Mouse (Mus musculus): ENCODE measurements around the gene Ccdc40. TPM values are rescaled to one million over a fixed set of nuclear protein-coding genes. Genes with fewer than 3 reads are reported as not detected.
"Not testable (repeated sequence)": the region's sequence is repeated elsewhere in the genome, so short reads cannot be mapped to it uniquely, and the experiment has no call there.

Ccdc40 gene
- polyA plus RNA-seq, 1 experiment from 2014 or later, result 1.9 TPM

DNA sequence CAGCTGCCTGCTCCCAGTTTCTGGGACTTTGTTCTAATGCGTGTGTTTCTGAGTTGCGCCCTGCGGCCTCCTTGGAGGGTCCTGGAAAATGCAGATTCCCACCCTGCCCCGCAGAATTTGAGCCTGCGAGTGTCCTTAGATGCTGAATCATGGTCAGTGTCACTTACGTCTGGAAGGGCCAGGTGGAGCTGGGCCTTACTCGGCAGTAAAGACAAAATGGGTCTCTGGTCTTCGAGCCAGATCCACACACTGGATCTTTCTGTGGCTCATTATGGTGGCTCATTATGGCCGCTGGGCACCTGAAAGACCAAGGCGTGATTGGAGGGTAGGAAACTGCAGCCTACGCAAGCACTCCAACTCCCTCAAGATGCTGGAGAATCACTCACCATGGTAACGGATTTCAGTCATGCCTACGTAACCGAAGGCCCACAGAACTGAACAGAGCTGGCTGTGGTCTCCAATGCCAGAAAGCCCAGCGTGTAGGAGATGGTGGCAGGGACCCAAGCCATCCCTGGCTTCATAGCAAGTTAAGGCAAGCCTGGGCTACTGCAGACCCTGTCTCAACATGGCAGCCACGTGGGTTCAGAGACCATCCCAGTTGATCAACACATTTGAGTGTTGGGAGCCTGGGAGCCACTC is 40.3 kb downstream of the Ccdc40 start:
- H3K27me3 ChIP-seq, result no peaks in the 10 kb centered on the region
- H3K4me2 ChIP-seq, result peak overlapping the region; percentile 84
- H3K4me1 ChIP-seq, result peaks cover 23% of the 10 kb centered on the region
- H3K4me3 ChIP-seq, result peak overlapping the region; percentile 75
- H3K27ac ChIP-seq, result no peak overlapping the region
- peaks cover 20% of the 10 kb centered on the region for H3K36me3 ChIP-seq
- 76% methylated on average over 16 of the region's 16 CpGs for WGBS
- H3K9me3 ChIP-seq, result no peaks in the 10 kb centered on the region
- no peak for ATAC-seq (ENCODE audit: insufficient number of reproducible peaks, low FRiP score, low TSS enrichment, low read depth)
- H3K9ac ChIP-seq, result peak overlapping the region; percentile 60; the same call in 1 of the 2 replicates

DNA sequence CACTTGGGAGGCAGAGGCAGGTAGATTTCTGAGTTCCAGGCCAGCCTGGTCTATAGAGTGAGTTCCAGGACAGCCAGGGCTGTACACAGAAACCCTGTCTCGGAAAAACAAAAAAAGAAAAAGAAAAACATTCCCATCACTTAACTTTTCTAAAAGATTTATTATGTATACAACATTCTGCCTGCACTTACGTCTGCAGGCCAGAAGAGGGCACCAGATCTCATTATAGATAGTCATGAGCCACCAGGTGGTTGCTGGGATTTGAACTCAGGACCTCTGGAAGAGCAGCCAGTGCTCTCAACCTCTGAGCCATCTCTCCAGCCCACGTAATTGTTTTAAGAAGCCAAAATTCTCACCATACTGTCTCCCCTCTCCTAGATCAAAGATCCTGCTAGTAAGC is 44.1 kb downstream of the Ccdc40 start:
- not testable (repeated sequence) for H3K9me3 ChIP-seq; H3K4me2 ChIP-seq; H3K27ac ChIP-seq; H3K27me3 ChIP-seq; ATAC-seq (ENCODE audit: insufficient number of reproducible peaks, low FRiP score, low TSS enrichment, low read depth); H3K9ac ChIP-seq; H3K4me3 ChIP-seq
- H3K36me3 ChIP-seq, result peaks cover 47% of the 10 kb centered on the region
- WGBS, result 79% methylated on average over 3 of the region's 3 CpGs
- peaks cover 19% of the 10 kb centered on the region for H3K4me1 ChIP-seq

DNA sequence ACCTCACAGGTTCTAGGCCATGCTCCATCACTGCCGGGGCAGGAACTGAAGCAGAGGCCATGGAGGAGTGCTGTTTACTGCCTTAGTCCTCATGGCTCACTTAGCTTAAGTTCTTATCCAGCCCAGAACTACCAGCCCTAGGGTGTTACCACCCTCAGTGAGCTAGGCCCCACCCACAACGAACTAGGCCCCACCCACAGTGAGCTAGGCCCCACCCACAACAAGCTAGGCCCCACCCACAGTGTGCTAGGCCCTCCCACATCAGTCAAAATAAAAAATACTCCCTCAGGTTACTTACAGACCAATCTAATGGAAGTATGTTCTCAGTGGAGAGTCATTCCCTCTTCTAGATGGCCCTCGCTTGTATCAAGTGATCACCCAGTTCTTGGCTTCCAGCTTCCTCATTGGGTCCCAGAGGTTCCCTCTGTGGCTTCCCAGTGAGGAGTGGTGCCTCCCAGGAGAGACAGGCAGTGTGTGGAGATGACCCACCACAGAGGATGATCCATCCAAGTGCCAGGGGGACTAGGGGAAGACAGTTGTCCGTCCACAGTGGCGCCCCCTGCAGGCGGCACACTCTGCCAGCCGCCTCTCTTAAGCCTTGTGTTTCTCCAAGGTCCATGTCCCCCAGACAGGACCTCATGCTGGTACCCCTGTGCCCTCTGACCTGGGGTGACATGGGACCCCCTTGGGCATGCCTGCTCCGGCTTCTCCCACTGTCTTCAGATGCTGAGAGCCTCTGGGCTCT is 45.0 kb downstream of the Ccdc40 start:
- WGBS, result 84% methylated on average over 8 of the region's 8 CpGs
- Histone ChIP-seq H3K27me3 (no peaks in the 10 kb centered on the region), H3K9me3 (no peaks in the 10 kb centered on the region), H3K4me3 (no peak overlapping the region), H3K36me3 (peaks cover 53% of the 10 kb centered on the region), H3K9ac (no peak overlapping the region), H3K27ac (no peak overlapping the region), H3K4me1 (peaks cover 12% of the 10 kb centered on the region), H3K4me2 (no peak overlapping the region)
- ATAC-seq (ENCODE audit: insufficient number of reproducible peaks, low FRiP score, low TSS enrichment, low read depth), result no peak

DNA sequence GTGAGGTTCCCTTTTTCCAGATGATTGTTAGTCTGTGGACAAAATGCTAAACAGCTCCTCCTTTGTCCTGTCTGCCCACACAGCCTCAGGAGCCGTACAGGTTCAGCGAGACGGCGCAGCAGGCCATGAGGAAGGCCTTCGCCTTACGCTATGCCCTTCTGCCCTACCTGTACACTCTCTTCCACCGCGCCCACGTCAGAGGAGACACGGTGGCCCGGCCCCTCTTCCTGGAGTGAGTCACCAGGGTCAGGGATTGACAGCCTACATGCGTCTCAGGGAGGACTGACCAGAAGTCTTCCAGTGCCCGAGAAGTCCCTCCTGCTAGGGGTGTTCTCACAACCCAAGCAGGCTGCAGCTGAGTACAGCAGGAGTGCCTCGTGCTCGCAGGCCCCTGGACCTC is 52.7 kb downstream of the Ccdc40 start:
- Histone ChIP-seq H3K4me3 (no peak overlapping the region), H3K9ac (no peak overlapping the region), H3K27ac (no peak overlapping the region), H3K9me3 (no peaks in the 10 kb centered on the region), H3K36me3 (peaks cover 82% of the 10 kb centered on the region), H3K27me3 (no peaks in the 10 kb centered on the region), H3K4me2 (no peak overlapping the region), H3K4me1 (peaks cover 3% of the 10 kb centered on the region; the same call in 1 of the 2 replicates)
- ATAC-seq (ENCODE audit: insufficient number of reproducible peaks, low FRiP score, low TSS enrichment, low read depth), result no peak
- WGBS, result 90% methylated on average over 15 of the region's 15 CpGs

DNA sequence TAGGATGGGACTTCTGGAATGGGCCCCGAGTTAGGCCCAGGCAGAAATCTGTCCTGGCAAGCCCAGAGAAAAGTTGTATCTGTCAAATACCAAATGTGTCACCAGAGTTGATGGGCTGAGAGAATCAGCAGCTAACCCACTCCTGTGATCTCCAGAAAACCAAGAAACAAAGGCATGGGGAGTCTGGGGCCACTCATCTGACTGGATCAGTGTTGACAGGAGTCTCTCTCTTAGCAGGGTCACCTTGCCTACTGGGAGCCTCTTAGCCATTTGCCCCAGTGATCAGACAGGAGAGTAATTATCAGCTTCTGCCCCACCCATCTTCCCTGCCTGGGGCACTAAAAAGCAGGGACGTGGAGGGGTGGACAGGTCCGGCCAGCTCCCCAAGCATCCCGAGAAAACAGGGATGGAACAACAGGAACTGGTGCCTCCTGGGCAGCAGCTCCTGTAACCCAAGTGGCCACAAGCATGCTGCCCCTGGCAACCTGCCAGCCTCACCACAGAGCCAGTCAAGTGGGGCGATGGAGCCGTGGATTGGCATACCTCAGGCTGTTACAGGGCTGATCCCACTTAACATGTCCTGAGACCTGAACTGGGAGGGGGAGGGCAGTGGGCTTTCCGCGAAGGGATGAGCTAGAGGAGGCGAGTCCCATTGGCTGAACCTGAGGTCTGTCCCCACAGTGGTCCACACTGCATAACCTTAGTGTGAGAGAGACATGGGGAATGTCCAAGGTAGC is 57.6 kb downstream of the Ccdc40 start:
- no peak overlapping the region for H3K9ac ChIP-seq
- H3K4me1 ChIP-seq, result peaks cover 6% of the 10 kb centered on the region; the same call in 1 of the 2 replicates
- H3K9me3 ChIP-seq, result no peaks in the 10 kb centered on the region
- no peak for ATAC-seq (ENCODE audit: insufficient number of reproducible peaks, low FRiP score, low TSS enrichment, low read depth)
- no peak overlapping the region for H3K4me3 ChIP-seq
- no peak overlapping the region for H3K4me2 ChIP-seq
- WGBS, result 48% methylated on average over 9 of the region's 9 CpGs
- H3K27me3 ChIP-seq, result no peaks in the 10 kb centered on the region
- peaks cover 93% of the 10 kb centered on the region for H3K36me3 ChIP-seq
- no peak overlapping the region for H3K27ac ChIP-seq

DNA sequence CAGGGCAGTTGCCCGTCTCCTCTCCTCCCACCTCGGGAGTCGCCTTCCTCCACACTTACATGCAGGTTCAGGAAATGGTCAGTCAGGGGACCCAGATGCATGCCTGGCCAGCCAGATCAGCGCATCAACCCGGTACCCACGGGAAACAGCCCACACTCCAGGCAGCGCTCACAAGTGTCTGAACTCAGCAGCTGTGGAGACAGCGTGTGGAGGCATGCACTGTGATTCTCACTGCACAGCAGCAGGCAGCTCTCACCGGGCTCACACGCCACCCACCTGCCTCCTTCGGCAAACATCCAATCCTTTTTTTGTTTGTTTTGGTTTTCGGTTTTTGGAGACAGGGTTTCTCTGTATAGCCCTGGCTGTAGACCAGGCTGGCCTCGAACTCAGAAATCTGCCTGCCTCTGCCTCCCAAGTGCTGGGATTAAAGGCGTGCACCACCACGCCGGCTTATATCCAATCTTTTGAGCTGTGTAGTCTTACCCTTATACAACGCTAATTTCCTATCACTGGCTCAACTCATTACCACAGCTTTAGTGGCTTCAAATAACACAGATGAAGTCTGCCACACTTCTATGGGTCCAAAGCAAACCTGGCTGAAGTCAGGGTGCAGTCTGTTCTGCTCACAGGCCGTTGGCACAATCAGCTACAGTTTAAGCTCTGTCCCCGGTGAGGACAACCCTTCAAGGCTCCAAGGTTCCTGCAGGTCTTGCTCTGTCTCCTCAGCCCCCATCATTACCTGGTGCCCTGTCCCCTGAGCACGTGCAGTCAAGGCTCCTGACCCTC is 59.0 kb downstream of the Ccdc40 start:
- 80% methylated on average over 20 of the region's 20 CpGs for WGBS
- Histone ChIP-seq H3K9me3 (no peaks in the 10 kb centered on the region), H3K4me1 (peaks cover 6% of the 10 kb centered on the region; the same call in 1 of the 2 replicates), H3K9ac (no peak overlapping the region), H3K4me3 (no peak overlapping the region), H3K4me2 (no peak overlapping the region), H3K36me3 (peaks cover 94% of the 10 kb centered on the region), H3K27me3 (no peaks in the 10 kb centered on the region), H3K27ac (no peak overlapping the region)
- no peak for ATAC-seq (ENCODE audit: insufficient number of reproducible peaks, low FRiP score, low TSS enrichment, low read depth)

DNA sequence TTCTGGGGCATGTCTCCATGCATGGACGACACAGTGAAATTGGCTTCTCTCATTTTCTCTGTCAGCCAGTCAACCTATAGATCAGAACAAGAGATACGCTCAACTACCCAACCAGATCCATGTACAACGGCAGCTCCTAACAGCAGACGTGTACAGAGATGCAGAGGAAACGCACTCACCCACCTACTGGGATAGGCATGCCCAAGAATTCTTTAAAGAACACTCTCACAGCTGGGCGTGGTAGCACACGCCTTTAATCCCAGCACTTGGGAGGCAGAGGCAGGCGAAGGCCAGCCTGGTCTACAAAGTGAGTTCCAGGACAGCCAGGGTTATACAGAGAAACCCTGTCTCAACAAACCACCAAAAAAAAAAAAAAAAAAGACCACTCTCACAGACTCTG is 64.5 kb downstream of the Ccdc40 start:
- not testable (repeated sequence) for H3K9ac ChIP-seq; H3K4me1 ChIP-seq; ATAC-seq (ENCODE audit: insufficient number of reproducible peaks, low FRiP score, low TSS enrichment, low read depth); H3K4me3 ChIP-seq; H3K9me3 ChIP-seq; H3K4me2 ChIP-seq; H3K27me3 ChIP-seq; H3K27ac ChIP-seq
- peaks cover 97% of the 10 kb centered on the region for H3K36me3 ChIP-seq
- 94% methylated on average over 8 of the region's 8 CpGs for WGBS

DNA sequence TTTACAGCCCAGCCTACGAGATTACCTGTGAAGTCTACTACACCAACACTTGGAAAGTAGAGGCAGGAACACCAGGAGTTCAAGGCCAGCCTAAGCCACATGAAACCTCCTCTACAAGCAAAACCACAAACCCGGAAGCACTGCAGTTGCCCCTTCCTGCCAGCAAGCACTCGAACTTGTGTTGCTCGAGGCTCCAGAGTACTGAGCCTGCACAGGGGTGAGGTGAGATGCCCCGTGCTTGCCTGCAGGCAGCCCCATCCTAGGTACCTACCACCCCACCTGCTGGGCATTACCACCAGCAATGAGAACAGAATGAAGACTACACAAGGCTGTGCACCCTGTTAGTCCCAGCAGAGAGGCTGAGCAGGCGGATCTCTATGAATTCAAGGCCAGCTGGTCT is 69.6 kb downstream of the Ccdc40 start:
- H3K36me3 ChIP-seq, result peaks cover 52% of the 10 kb centered on the region
- no peaks in the 10 kb centered on the region for H3K9me3 ChIP-seq
- H3K9ac ChIP-seq, result no peak overlapping the region
- peak overlapping the region; percentile 100; the same call in 1 of the 2 replicates for H3K4me3 ChIP-seq
- H3K4me1 ChIP-seq, result peaks cover 15% of the 10 kb centered on the region
- no peak for ATAC-seq (ENCODE audit: insufficient number of reproducible peaks, low FRiP score, low TSS enrichment, low read depth)
- no peaks in the 10 kb centered on the region for H3K27me3 ChIP-seq
- H3K4me2 ChIP-seq, result no peak overlapping the region
- H3K27ac ChIP-seq, result no peak overlapping the region
- WGBS, result 85% methylated on average over 6 of the region's 6 CpGs

DNA sequence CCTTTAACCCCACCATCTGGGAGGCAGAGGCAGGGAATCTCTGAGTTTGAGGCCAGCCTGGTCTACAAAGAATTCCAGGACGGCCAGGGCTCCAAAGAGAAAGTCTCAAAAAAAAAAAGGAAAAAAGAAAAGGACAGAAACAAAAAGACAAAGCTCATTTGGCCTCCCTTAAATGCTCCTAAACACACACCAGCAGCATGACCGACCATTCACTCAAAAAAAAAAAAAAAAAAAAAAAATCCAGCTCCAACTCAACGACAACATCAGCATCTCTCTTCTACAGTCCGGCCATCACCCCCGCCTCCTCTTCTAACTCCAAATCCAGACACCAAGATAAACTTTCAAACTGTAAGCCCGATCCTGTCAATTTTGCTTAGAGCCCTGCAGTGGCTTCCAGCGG is 70.5 kb downstream of the Ccdc40 start:
- H3K9me3 ChIP-seq, result no peaks in the 10 kb centered on the region

DNA sequence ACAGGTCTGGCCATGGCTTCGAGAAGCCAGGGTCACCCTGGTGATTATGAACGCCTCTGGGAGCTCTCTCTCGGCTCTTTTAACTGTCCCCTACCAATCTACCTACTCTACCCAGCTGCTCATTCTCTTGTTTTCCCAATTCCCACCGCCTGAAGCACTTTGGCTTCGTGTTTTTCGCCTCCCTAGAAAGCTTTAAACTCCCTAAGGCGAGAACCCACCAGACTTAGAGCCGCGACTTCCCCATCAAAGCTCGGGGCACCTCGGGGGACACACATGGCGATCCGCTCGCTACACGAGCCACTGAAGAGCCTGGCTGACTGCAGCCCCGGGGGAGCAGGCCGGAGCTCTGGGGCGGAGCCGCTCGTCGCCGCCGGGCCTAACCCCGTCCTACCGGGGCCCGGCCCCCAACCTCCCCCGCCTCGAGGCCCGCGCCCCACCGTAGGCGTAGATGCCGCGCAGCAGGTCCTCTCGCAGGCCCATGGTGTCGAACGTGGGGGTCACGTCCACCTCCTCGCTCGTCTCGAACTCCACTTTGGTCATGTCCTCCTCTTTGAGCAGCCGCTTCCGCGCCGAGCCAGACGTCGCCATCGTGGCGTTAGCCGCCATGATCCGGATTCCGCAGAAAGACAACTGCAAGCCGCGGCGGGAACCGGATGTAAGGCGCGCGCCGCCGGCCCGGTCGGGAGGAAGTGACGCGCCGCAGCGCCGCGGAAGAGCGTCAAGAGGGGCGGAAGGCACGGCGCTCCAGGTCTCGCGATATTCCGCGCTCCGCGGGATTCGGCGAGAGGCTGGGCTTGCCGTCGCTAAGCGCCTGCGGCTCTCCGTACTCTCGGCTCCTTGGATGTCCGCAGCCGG is 71.2 kb downstream of the Ccdc40 start, which contains the start of gene Eif4a3:
Eif4a3 (minus strand) TSS at position 699 of the 855 bp plus-strand sequence.
- Histone ChIP-seq H3K27ac (peak within 1 kb of the TSS; percentile 89), H3K9me3 (no peaks in the 10 kb centered on the region), H3K36me3 (peaks cover 36% of the 10 kb centered on the region), H3K9ac (peak within 1 kb of the TSS; percentile 99), H3K4me2 (peak within 1 kb of the TSS; percentile 67), H3K4me3 (peak within 1 kb of the TSS; percentile 100), H3K27me3 (0 out of 2 replicates have a peak, but pooled peaks cover under 1% of the 10 kb centered on the region), H3K4me1 (peaks cover 15% of the 10 kb centered on the region)
- under 1% methylated on average over 89 of the region's 89 CpGs for WGBS
- ATAC-seq (ENCODE audit: insufficient number of reproducible peaks, low FRiP score, low TSS enrichment, low read depth), result peak; percentile 86

More for the DNA sequence above, 70.5 kb downstream of the Ccdc40 start:
- no peaks in the 10 kb centered on the region for H3K27me3 ChIP-seq
- H3K36me3 ChIP-seq, result peaks cover 43% of the 10 kb centered on the region
- peak overlapping the region; percentile 99 for H3K9ac ChIP-seq
- peak overlapping the region; percentile 67 for H3K4me2 ChIP-seq
- ATAC-seq (ENCODE audit: insufficient number of reproducible peaks, low FRiP score, low TSS enrichment, low read depth), result no peak
- peaks cover 15% of the 10 kb centered on the region for H3K4me1 ChIP-seq
- H3K4me3 ChIP-seq, result peak overlapping the region; percentile 100
- H3K27ac ChIP-seq, result no peak overlapping the region
- WGBS, result 16% methylated on average over 7 of the region's 7 CpGs

Measured in limb, embryonic 15.5 days (tissue).